Mouse (Mus musculus): ENCODE measurements at regions not wholly inside any gene's neighbourhood (a gene's known extent, or its start where the extent isn't known, plus 50 kb on each side); places are given as distances from the start of the nearest gene placed in this dataset.
A peak's percentile ranks its signal among the peaks of the same experiment; 100 is the strongest.

DNA sequence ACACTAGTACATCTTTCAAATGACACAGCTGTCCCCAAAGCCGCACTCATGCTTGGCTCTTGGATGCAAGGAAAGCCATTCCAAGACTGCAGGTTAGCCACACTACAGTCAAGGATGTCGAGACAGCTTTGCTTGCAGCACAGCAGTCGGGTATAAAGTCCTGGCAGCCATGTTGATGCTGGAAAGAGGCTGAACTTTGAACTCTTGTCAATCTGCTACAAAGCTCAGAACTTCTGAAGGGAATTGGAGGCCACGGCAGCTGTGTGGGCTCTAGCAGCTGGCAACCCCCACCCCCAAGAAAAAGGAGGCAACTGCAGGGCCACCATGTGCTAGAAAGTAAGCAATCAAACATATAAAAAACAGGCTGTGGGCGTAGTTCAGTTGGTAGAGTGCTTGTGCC is 90.0 kb upstream of the Zcchc2 start:
- ATAC-seq (no peak), DNase-seq (no peak)
- no peaks in the 10 kb centered on the region for H3K4me1 ChIP-seq (ENCODE audit: insufficient read depth)
- H3K9ac ChIP-seq = no peak overlapping the region
- H3K9me3 ChIP-seq (ENCODE audit: low read length) = no peaks in the 10 kb centered on the region
- TF ChIP-seq CTCF (IDR thresholded peaks at IDR 0.05; ENCODE audit: low read depth) = no peak
- H3K4me3 ChIP-seq (ENCODE audit: low read depth, low read length) = no peak overlapping the region
- H3K4me2 ChIP-seq (ENCODE audit: low read depth) = no peak overlapping the region
- no peak overlapping the region for H3K27ac ChIP-seq (ENCODE audit: low read depth, low read length)
- WGBS = 78% methylated on average over 5 of the region's 5 CpGs
- no peaks in the 10 kb centered on the region for H3K27me3 ChIP-seq (ENCODE audit: insufficient read depth, low read length)
- H3K36me3 ChIP-seq (ENCODE audit: insufficient read depth) = no peaks in the 10 kb centered on the region

GRCm38 (mm10) chr1:105900920-105901319 is 89.3 kb upstream of the Zcchc2 start:
- no peaks in the 10 kb centered on the region for H3K36me3 ChIP-seq (ENCODE audit: insufficient read depth)
- no peak overlapping the region for H3K4me3 ChIP-seq (ENCODE audit: low read depth, low read length)
- no peak overlapping the region for H3K4me2 ChIP-seq (ENCODE audit: low read depth)
- no peaks in the 10 kb centered on the region for H3K27me3 ChIP-seq (ENCODE audit: insufficient read depth, low read length)
- no peak for TF ChIP-seq CTCF (IDR thresholded peaks at IDR 0.05; ENCODE audit: low read depth)
- H3K9ac ChIP-seq = no peak overlapping the region
- DNase-seq = no peak
- H3K27ac ChIP-seq (ENCODE audit: low read depth, low read length) = no peak overlapping the region
- no peaks in the 10 kb centered on the region for H3K9me3 ChIP-seq (ENCODE audit: low read length)
- no peak for ATAC-seq
- WGBS = 65% methylated on average over 7 of the region's 7 CpGs
- H3K4me1 ChIP-seq (ENCODE audit: insufficient read depth) = no peaks in the 10 kb centered on the region

DNA sequence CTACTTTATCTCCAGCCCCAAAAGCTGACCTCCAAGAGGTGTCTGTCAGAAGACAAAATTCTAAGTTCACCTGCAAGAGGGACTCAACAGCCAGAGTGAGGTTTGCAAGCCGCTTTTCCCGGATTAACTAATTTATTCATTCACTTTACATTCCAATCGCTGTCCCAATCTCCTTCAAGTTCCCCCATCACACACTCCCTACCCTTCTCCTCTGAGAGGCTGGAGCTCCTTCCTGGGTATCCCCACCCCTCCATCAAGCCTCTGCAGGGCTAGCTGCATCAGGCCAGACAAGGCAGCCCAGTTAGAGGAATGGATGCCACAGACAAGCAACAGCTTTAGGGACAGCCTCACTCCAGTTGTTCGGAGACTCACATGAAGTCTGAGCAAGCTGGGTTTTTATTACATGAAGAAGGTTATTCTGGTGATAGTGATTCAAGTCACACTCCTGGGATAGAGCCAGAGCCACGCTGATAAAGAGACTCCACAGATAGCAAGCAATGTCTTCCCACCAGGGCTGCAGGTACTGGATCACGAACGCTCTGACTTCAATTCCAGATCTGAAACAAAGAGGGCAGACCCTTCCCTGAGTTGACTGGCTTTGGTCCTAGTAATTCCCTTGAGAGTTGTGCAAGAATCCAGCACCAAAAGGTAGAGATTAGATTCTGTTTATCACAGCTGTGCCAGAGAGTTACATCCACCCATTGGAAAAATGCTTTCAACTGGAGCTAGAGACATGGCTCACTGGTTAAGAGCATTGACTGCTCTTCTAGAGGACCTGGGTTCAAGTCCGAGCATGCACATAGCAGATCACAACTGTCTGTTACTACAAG is 86.7 kb upstream of the Zcchc2 start:
- Histone ChIP-seq H3K36me3 (ENCODE audit: insufficient read depth) (no peaks in the 10 kb centered on the region), H3K27me3 (ENCODE audit: insufficient read depth, low read length) (no peaks in the 10 kb centered on the region), H3K9me3 (ENCODE audit: low read length) (no peaks in the 10 kb centered on the region), H3K4me1 (ENCODE audit: insufficient read depth) (peaks cover 4% of the 10 kb centered on the region; the same call in 1 of the 2 replicates), H3K9ac (no peak overlapping the region), H3K4me3 (ENCODE audit: low read depth, low read length) (no peak overlapping the region), H3K4me2 (ENCODE audit: low read depth) (no peak overlapping the region), H3K27ac (ENCODE audit: low read depth, low read length) (no peak overlapping the region)
- no peak for TF ChIP-seq CTCF (IDR thresholded peaks at IDR 0.05; ENCODE audit: low read depth)
- ATAC-seq (no peak), DNase-seq (no peak)
- WGBS = 73% methylated on average over 8 of the region's 8 CpGs

DNA sequence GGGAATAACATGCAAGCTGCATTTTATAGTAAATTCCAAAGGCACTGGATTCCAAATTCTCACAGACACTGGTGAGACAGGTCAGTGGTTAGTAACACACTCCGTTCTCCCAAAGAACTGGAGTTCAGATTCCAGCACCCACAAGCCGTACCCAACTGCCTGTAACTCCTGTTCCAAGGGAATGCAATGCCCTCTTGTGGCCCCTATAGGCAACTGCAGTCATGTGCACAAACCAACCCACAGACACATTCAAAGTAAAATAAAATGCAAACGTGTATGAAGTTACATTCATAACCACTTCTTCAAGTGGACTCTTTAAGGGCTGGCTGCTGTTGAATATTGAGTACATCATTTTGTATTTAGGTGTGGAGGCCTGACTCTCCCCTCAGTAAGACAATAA is 85.5 kb upstream of the Zcchc2 start:
- Histone ChIP-seq H3K27ac (ENCODE audit: low read depth, low read length) (no peak overlapping the region), H3K4me3 (ENCODE audit: low read depth, low read length) (no peak overlapping the region), H3K9me3 (ENCODE audit: low read length) (no peaks in the 10 kb centered on the region), H3K4me1 (ENCODE audit: insufficient read depth) (peaks cover 6% of the 10 kb centered on the region; the same call in 1 of the 2 replicates), H3K9ac (no peak overlapping the region), H3K4me2 (ENCODE audit: low read depth) (no peak overlapping the region), H3K36me3 (ENCODE audit: insufficient read depth) (no peaks in the 10 kb centered on the region), H3K27me3 (ENCODE audit: insufficient read depth, low read length) (no peaks in the 10 kb centered on the region)
- WGBS = 90% methylated on average over 3 of the region's 3 CpGs
- peak; percentile 42 for TF ChIP-seq CTCF (IDR thresholded peaks at IDR 0.05; ENCODE audit: low read depth)
- no peak for ATAC-seq
- DNase-seq = no peak

DNA sequence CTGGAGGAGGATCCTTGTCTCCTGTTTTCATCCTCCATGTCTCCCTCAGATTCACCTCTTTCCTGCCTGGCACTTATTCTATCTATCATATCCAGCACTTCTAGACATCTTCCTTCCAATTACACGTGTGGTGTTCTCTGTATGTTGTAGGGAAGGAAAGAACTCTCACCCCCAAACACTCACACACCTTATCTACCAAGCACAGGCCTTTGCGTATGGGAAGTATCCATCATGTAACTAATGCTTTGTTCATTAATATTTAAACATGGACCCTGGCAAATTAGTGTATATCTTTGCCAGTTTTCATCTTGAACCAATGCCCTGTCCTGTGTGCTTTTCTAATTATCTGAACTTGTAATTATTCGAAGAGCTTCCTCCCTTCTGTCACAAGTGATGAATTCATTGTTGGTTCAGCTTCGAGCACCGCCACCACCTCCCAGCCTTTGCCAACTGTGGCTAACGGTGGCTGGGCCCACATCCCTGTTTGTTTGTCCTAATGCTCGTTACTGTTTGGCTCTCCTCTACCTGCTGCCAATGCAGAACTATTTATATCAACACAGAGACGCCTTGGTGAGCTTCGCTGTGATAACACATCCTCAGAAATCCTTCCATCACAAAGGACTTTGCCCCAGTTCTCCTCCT is 84.3 kb upstream of the Zcchc2 start:
- H3K9ac ChIP-seq = no peak overlapping the region
- DNase-seq (no peak), ATAC-seq (no peak)
- no peaks in the 10 kb centered on the region for H3K36me3 ChIP-seq (ENCODE audit: insufficient read depth)
- WGBS = 31% methylated on average over 9 of the region's 9 CpGs
- H3K27me3 ChIP-seq (ENCODE audit: insufficient read depth, low read length) = no peaks in the 10 kb centered on the region
- TF ChIP-seq CTCF (IDR thresholded peaks at IDR 0.05; ENCODE audit: low read depth) = no peak
- H3K4me3 ChIP-seq (ENCODE audit: low read depth, low read length) = no peak overlapping the region
- no peak overlapping the region for H3K4me2 ChIP-seq (ENCODE audit: low read depth)
- no peaks in the 10 kb centered on the region for H3K9me3 ChIP-seq (ENCODE audit: low read length)
- peaks cover 6% of the 10 kb centered on the region; the same call in 1 of the 2 replicates for H3K4me1 ChIP-seq (ENCODE audit: insufficient read depth)
- no peak overlapping the region for H3K27ac ChIP-seq (ENCODE audit: low read depth, low read length)

GRCm38 (mm10) chr1:105906427-105906798 is 83.8 kb upstream of the Zcchc2 start:
- ATAC-seq = peak; percentile 53
- DNase-seq = peak; percentile 54
- WGBS = 48% methylated on average over 2 of the region's 2 CpGs
- H3K4me3 ChIP-seq (ENCODE audit: low read depth, low read length) = no peak overlapping the region
- H3K9me3 ChIP-seq (ENCODE audit: low read length) = no peaks in the 10 kb centered on the region
- H3K27ac ChIP-seq (ENCODE audit: low read depth, low read length) = no peak overlapping the region
- H3K4me1 ChIP-seq (ENCODE audit: insufficient read depth) = peaks cover 6% of the 10 kb centered on the region; the same call in 1 of the 2 replicates
- H3K9ac ChIP-seq = no peak overlapping the region
- TF ChIP-seq CTCF (IDR thresholded peaks at IDR 0.05; ENCODE audit: low read depth) = no peak
- no peaks in the 10 kb centered on the region for H3K36me3 ChIP-seq (ENCODE audit: insufficient read depth)
- no peak overlapping the region for H3K4me2 ChIP-seq (ENCODE audit: low read depth)
- no peaks in the 10 kb centered on the region for H3K27me3 ChIP-seq (ENCODE audit: insufficient read depth, low read length)
